Mouse (Mus musculus) liver, embryonic 15.5 days (tissue): ENCODE results near the gene Micall1. TPM values are rescaled to one million over a fixed set of nuclear protein-coding genes. Genes with fewer than 3 reads are reported as not detected.

ENCODE experiments used
- ATAC-seq: fragments of 200-750 bp; cut with Nextera tagmentation; 2 replicates; pipeline ENCODE4 v1.8.0; 2017; ENCODE audit warnings: moderate number of reproducible peaks, mild to moderate bottlenecking, moderate library complexity; ENCODE audit not compliant: insufficient read depth
- H3K27ac ChIP-seq: fragments of 300-500 bp; sonication (generic); replicated peaks from 2 replicates; pipeline ENCODE4 v1.5.1; 2015; ENCODE audit warnings: mild to moderate bottlenecking, inconsistent platforms
- H3K27me3 ChIP-seq: fragments of 300-500 bp; sonication (generic); 2 replicates; pipeline ENCODE4 v1.6.1; 2015; ENCODE audit warnings: mild to moderate bottlenecking, inconsistent platforms
- H3K36me3 ChIP-seq: fragments of 300-500 bp; sonication (generic); replicated peaks from 2 replicates; pipeline ENCODE4 v1.6.1; 2015; ENCODE audit warnings: moderate library complexity, mild to moderate bottlenecking, inconsistent platforms
- H3K4me1 ChIP-seq: fragments of 300-500 bp; sonication (generic); replicated peaks from 2 replicates; pipeline ENCODE4 v1.6.1; 2015; ENCODE audit warnings: inconsistent platforms
- H3K4me2 ChIP-seq: fragments of 300-500 bp; sonication (generic); 2 replicates; pipeline ENCODE4 v1.6.1; 2015; ENCODE audit warnings: moderate library complexity, mild to moderate bottlenecking, inconsistent platforms
- H3K4me3 ChIP-seq: fragments of 300-500 bp; sonication (generic); replicated peaks from 2 replicates; pipeline ENCODE4 v1.5.1; 2015; ENCODE audit warnings: mild to moderate bottlenecking, inconsistent platforms
- H3K9ac ChIP-seq: fragments of 300-500 bp; sonication (generic); 2 replicates; pipeline ENCODE4 v1.6.1; 2015; ENCODE audit warnings: moderate library complexity, mild to moderate bottlenecking, inconsistent platforms
- H3K9me3 ChIP-seq: fragments of 300-500 bp; sonication (generic); replicated peaks from 2 replicates; pipeline ENCODE4 v1.6.1; 2016; ENCODE audit warnings: inconsistent platforms
- WGBS: fragments of 180-500 bp; shearing (Covaris S2); methylation state at CpG from one replicate; pipeline ENCODE4 v1.1.7; 2015; ENCODE audit warnings: mixed read lengths; ENCODE audit not compliant: insufficient replicate concordance; 5-methylcytosine and 5-hydroxymethylcytosine counted together
- polyA plus RNA-seq: library from polyadenylated mRNA; unstranded; fragments of >200 nt; fragmentation: Nextera tagmentation; extraction: Ambion mirVana; gene quantifications from 2 replicates; pipeline ENCODE4 v1.2.1, GENCODE M21; 2015

The Micall1 gene
- polyA plus RNA-seq, 1 experiment from 2014 or later: 0.86 TPM

- Histone ChIP-seq H3K27me3 (peaks cover 8% of the 10 kb centered on the region), H3K36me3 (0 out of 2 replicates have a peak, but pooled peaks cover 10% of the 10 kb centered on the region), H3K9ac (no peak overlapping the region), H3K4me2 (no peak overlapping the region), H3K4me1 (peaks cover 6% of the 10 kb centered on the region), H3K27ac (no peak overlapping the region), H3K9me3 (no peaks in the 10 kb centered on the region), H3K4me3 (no peak overlapping the region)
- ATAC-seq: no peak
- WGBS: 58% methylated on average over 5 of the region's 5 CpGs
Observed at GRCm38 (mm10) chr15:79115276-79115675, 6.6 kb downstream of the Micall1 start.

- Histone ChIP-seq H3K4me3 (no peak overlapping the region), H3K4me1 (no peaks in the 10 kb centered on the region), H3K27ac (no peak overlapping the region), H3K9me3 (no peaks in the 10 kb centered on the region), H3K36me3 (0 out of 2 replicates have a peak, but pooled peaks cover 14% of the 10 kb centered on the region), H3K27me3 (no peaks in the 10 kb centered on the region), H3K9ac (no peak overlapping the region), H3K4me2 (no peak overlapping the region)
- 81% methylated on average over 9 of the region's 9 CpGs for WGBS
- ATAC-seq: no peak
Observed at GRCm38 (mm10) chr15:79119491-79119890, 10.8 kb downstream of the Micall1 start.

GRCm38 (mm10) chr15:79122119-79122518 is 13.4 kb downstream of the Micall1 start:
- no peaks in the 10 kb centered on the region for H3K27me3 ChIP-seq
- no peak overlapping the region for H3K27ac ChIP-seq
- peaks cover 12% of the 10 kb centered on the region for H3K36me3 ChIP-seq
- ATAC-seq: no peak
- WGBS: 74% methylated on average over 4 of the region's 4 CpGs
- no peaks in the 10 kb centered on the region for H3K4me1 ChIP-seq
- H3K4me2 ChIP-seq: no peak overlapping the region
- H3K9me3 ChIP-seq: no peaks in the 10 kb centered on the region
- H3K4me3 ChIP-seq: no peak overlapping the region
- H3K9ac ChIP-seq: no peak overlapping the region

- Histone ChIP-seq H3K27me3 (no peaks in the 10 kb centered on the region), H3K9me3 (no peaks in the 10 kb centered on the region), H3K36me3 (peaks cover 11% of the 10 kb centered on the region), H3K4me2 (no peak overlapping the region), H3K4me1 (no peaks in the 10 kb centered on the region), H3K27ac (no peak overlapping the region), H3K9ac (no peak overlapping the region), H3K4me3 (no peak overlapping the region)
- 68% methylated on average over 13 of the region's 13 CpGs for WGBS
- ATAC-seq: no peak
Observed at GRCm38 (mm10) chr15:79122546-79122945, 13.8 kb downstream of the Micall1 start.

- no peak for ATAC-seq
- no peak overlapping the region for H3K4me2 ChIP-seq
- no peaks in the 10 kb centered on the region for H3K4me1 ChIP-seq
- no peak overlapping the region for H3K4me3 ChIP-seq
- peaks cover 18% of the 10 kb centered on the region for H3K36me3 ChIP-seq
- no peak overlapping the region for H3K9ac ChIP-seq
- H3K27ac ChIP-seq: no peak overlapping the region
- no peaks in the 10 kb centered on the region for H3K9me3 ChIP-seq
- 54% methylated on average over 6 of the region's 6 CpGs for WGBS
- H3K27me3 ChIP-seq: no peaks in the 10 kb centered on the region
Observed at GRCm38 (mm10) chr15:79123751-79124150, 15.1 kb downstream of the Micall1 start.

- Histone ChIP-seq H3K4me3 (no peak overlapping the region), H3K9me3 (no peaks in the 10 kb centered on the region), H3K27me3 (no peaks in the 10 kb centered on the region), H3K4me1 (no peaks in the 10 kb centered on the region), H3K4me2 (no peak overlapping the region), H3K36me3 (peaks cover 20% of the 10 kb centered on the region), H3K27ac (no peak overlapping the region), H3K9ac (no peak overlapping the region)
- no peak for ATAC-seq
- WGBS: 69% methylated on average over 10 of the region's 10 CpGs
Observed at GRCm38 (mm10) chr15:79124331-79124875, 15.7 kb downstream of the Micall1 start.

GRCm38 (mm10) chr15:79126217-79126932 is 17.7 kb downstream of the Micall1 start:
- H3K27ac ChIP-seq: no peak overlapping the region
- H3K4me2 ChIP-seq: no peak overlapping the region
- no peak overlapping the region for H3K4me3 ChIP-seq
- H3K36me3 ChIP-seq: peaks cover 25% of the 10 kb centered on the region
- no peaks in the 10 kb centered on the region for H3K9me3 ChIP-seq
- H3K27me3 ChIP-seq: no peaks in the 10 kb centered on the region
- no peak overlapping the region for H3K9ac ChIP-seq
- WGBS: 66% methylated on average over 13 of the region's 13 CpGs
- ATAC-seq: no peak
- H3K4me1 ChIP-seq: no peaks in the 10 kb centered on the region

- no peak overlapping the region for H3K9ac ChIP-seq
- 79% methylated on average over 12 of the region's 12 CpGs for whole genome bisulfite sequencing
- no peak for ATAC-seq
- H3K4me1 ChIP-seq: no peaks in the 10 kb centered on the region
- H3K27ac ChIP-seq: no peak overlapping the region
- peaks cover 25% of the 10 kb centered on the region for H3K36me3 ChIP-seq
- H3K4me3 ChIP-seq: no peak overlapping the region
- no peaks in the 10 kb centered on the region for H3K9me3 ChIP-seq
- no peak overlapping the region for H3K4me2 ChIP-seq
- no peaks in the 10 kb centered on the region for H3K27me3 ChIP-seq
Observed at GRCm38 (mm10) chr15:79127101-79127500, 18.4 kb downstream of the Micall1 start.

GRCm38 (mm10) chr15:79128208-79128607 is 19.5 kb downstream of the Micall1 start:
- no peak overlapping the region for H3K4me2 ChIP-seq
- no peak for ATAC-seq
- peaks cover 21% of the 10 kb centered on the region for H3K36me3 ChIP-seq
- H3K27me3 ChIP-seq: no peaks in the 10 kb centered on the region
- H3K4me3 ChIP-seq: no peak overlapping the region
- 85% methylated on average over 5 of the region's 5 CpGs for WGBS
- no peak overlapping the region for H3K9ac ChIP-seq
- no peaks in the 10 kb centered on the region for H3K9me3 ChIP-seq
- no peaks in the 10 kb centered on the region for H3K4me1 ChIP-seq
- H3K27ac ChIP-seq: no peak overlapping the region

GRCm38 (mm10) chr15:79129311-79129710 is 20.6 kb downstream of the Micall1 start:
- H3K27me3 ChIP-seq: no peaks in the 10 kb centered on the region
- H3K4me1 ChIP-seq: no peaks in the 10 kb centered on the region
- ATAC-seq: no peak
- H3K27ac ChIP-seq: no peak overlapping the region
- H3K4me3 ChIP-seq: no peak overlapping the region
- H3K4me2 ChIP-seq: no peak overlapping the region
- 70% methylated on average over 7 of the region's 7 CpGs for WGBS
- H3K9ac ChIP-seq: no peak overlapping the region
- no peaks in the 10 kb centered on the region for H3K9me3 ChIP-seq
- peaks cover 21% of the 10 kb centered on the region for H3K36me3 ChIP-seq

- 84% methylated on average over 10 of the region's 10 CpGs for WGBS
- H3K9ac ChIP-seq: no peak overlapping the region
- no peaks in the 10 kb centered on the region for H3K27me3 ChIP-seq
- ATAC-seq: no peak
- H3K36me3 ChIP-seq: peaks cover 21% of the 10 kb centered on the region
- no peak overlapping the region for H3K27ac ChIP-seq
- no peaks in the 10 kb centered on the region for H3K9me3 ChIP-seq
- no peak overlapping the region for H3K4me3 ChIP-seq
- no peaks in the 10 kb centered on the region for H3K4me1 ChIP-seq
- no peak overlapping the region for H3K4me2 ChIP-seq
Observed at GRCm38 (mm10) chr15:79130782-79131181, 22.1 kb downstream of the Micall1 start.
